ENCODE assay signal across 13 mouse cellular contexts in genomic region chr13:52528786-52529185, GRCm38 (mm10). TPM values are rescaled to one million over a fixed set of nuclear protein-coding genes. Genes with fewer than 3 reads are reported as not detected.
DNase-seq lines count a peak whose midpoint lies in the region; ATAC-seq and TF ChIP-seq lines count a peak whose summit lies in the region.
"Had no signal": no experiment of that assay in that cellular context is flagged by ENCODE, and none has a peak within 500 bp of the region (broad histone marks: within the 10 kb centered on the region; RNA-seq: fewer than 3 reads in every experiment).

No protein-coding gene starts in this region.

- 0 out of 2 replicates have a peak overlapping the region, but pooled peaks have one; percentile 4 for H3K9ac ChIP-seq in heart, embryonic 14.5 days (ENCODE audit: low read length)
- H3K9ac ChIP-seq in forebrain, postnatal 0 days: peak overlapping the region; percentile 37
- H3K9ac ChIP-seq in kidney, embryonic 15.5 days: no peak overlapping the region

- no peaks in the 10 kb centered on the region for H3K36me3 ChIP-seq in heart, embryonic 14.5 days (ENCODE audit: control insufficient read depth, insufficient read depth, low read length)
- no peaks in the 10 kb centered on the region for H3K36me3 ChIP-seq in heart, embryonic 10.5 days
- H3K36me3 ChIP-seq in forebrain, postnatal 0 days (ENCODE audit: insufficient read depth): no peaks in the 10 kb centered on the region
- H3K36me3 ChIP-seq in kidney, embryonic 15.5 days: no peaks in the 10 kb centered on the region

- H3K27ac ChIP-seq in heart, embryonic 14.5 days (replicated peaks in 1 of 2; ENCODE audit: control insufficient read depth in 1 of 2, insufficient read depth in 1 of 2, low read depth in 2 of 2, low read length in 2 of 2): no peak overlapping the region
- no peak overlapping the region for H3K27ac ChIP-seq in heart, embryonic 10.5 days
- peak overlapping the region; percentile 29; the same call in 1 of the 2 replicates for H3K27ac ChIP-seq in forebrain, postnatal 0 days (ENCODE audit: low read depth, low read length)
- no peak overlapping the region for H3K27ac ChIP-seq in kidney, embryonic 15.5 days

- whole genome bisulfite sequencing in heart, embryonic 14.5 days: 49% methylated on average over 9 of the region's 9 CpGs
- WGBS in heart, embryonic 10.5 days: 62% methylated on average over 9 of the region's 9 CpGs
- WGBS in forebrain, postnatal 0 days: 61% methylated on average over 9 of the region's 9 CpGs
- WGBS in kidney, embryonic 15.5 days: 63% methylated on average over 9 of the region's 9 CpGs

- H3K4me3 ChIP-seq in heart, embryonic 14.5 days (ENCODE audit: control insufficient read depth in 1 of 2, insufficient read depth in 1 of 2, low read depth in 1 of 2, low read length in 2 of 2): 0 out of 4 replicates have a peak overlapping the region, but pooled peaks of 1 of the 2 experiments have one; percentile 10
- H3K4me3 ChIP-seq in heart, embryonic 10.5 days: no peak overlapping the region
- peak overlapping the region; percentile 62 for H3K4me3 ChIP-seq in forebrain, postnatal 0 days (ENCODE audit: low read depth, low read length)
- no peak overlapping the region for H3K4me3 ChIP-seq in kidney, embryonic 15.5 days (replicated peaks)
- H3K4me3 ChIP-seq: megakaryocyte, embryonic 14.5 days had no signal

- peaks cover 9% of the 10 kb centered on the region; the same call in 1 of the 2 replicates for H3K27me3 ChIP-seq in heart, embryonic 14.5 days (ENCODE audit: control insufficient read depth, insufficient read depth, low read length)
- H3K27me3 ChIP-seq in heart, embryonic 10.5 days (ENCODE audit: insufficient read depth, poor library complexity, severe bottlenecking): peaks cover 29% of the 10 kb centered on the region; the same call in 1 of the 2 replicates
- H3K27me3 ChIP-seq in forebrain, postnatal 0 days (ENCODE audit: insufficient read depth, low read length): no peaks in the 10 kb centered on the region
- H3K27me3 ChIP-seq in kidney, embryonic 15.5 days: peaks cover 32% of the 10 kb centered on the region

- TF ChIP-seq CTCF in forebrain, postnatal 0 days (IDR thresholded peaks at IDR 0.05; ENCODE audit: low read depth): no peak

- DNase-seq in heart, embryonic 10.5 days (ENCODE audit: low spot score): no peak
- peak; percentile 49 for DNase-seq in retina, postnatal 1 day
- DNase-seq in retina, embryonic 14.5 days (ENCODE audit: low spot score): no peak
- peak; percentile 25 for DNase-seq in forebrain, postnatal 0 days
- peak; percentile 48 for DNase-seq in right cerebral cortex, postnatal 25 days
- no peak for DNase-seq in urinary bladder, postnatal 25 days (ENCODE audit: low spot score)
- DNase-seq: embryo, embryonic 11 days; thymus, postnatal 4 days had no signal

- H3K9me3 ChIP-seq in heart, embryonic 14.5 days (ENCODE audit: control insufficient read depth, low read length): no peaks in the 10 kb centered on the region
- H3K9me3 ChIP-seq in heart, embryonic 10.5 days: no peaks in the 10 kb centered on the region
- no peaks in the 10 kb centered on the region for H3K9me3 ChIP-seq in forebrain, postnatal 0 days (ENCODE audit: low read length)
- no peaks in the 10 kb centered on the region for H3K9me3 ChIP-seq in kidney, embryonic 15.5 days (replicated peaks)

- H3K4me2 ChIP-seq in heart, embryonic 14.5 days (ENCODE audit: low read length): peak overlapping the region; percentile 29; the same call in 1 of the 2 replicates
- H3K4me2 ChIP-seq in forebrain, postnatal 0 days (ENCODE audit: low read depth): peak overlapping the region; percentile 80
- H3K4me2 ChIP-seq in kidney, embryonic 15.5 days: no peak overlapping the region
- H3K4me2 ChIP-seq: liver, embryonic 11.5 days had no signal

- peaks cover 9 to 24% of the 10 kb centered on the region in 2 experiments; a peak in 3 of 4 replicates for H3K4me1 ChIP-seq in heart, embryonic 14.5 days (ENCODE audit: control insufficient read depth in 2 of 2, insufficient read depth in 2 of 2, low read length in 2 of 2)
- peaks cover 18% of the 10 kb centered on the region for H3K4me1 ChIP-seq in heart, embryonic 10.5 days
- H3K4me1 ChIP-seq in forebrain, postnatal 0 days (ENCODE audit: insufficient read depth): no peaks in the 10 kb centered on the region
- H3K4me1 ChIP-seq in kidney, embryonic 15.5 days: peaks cover 8% of the 10 kb centered on the region

- no peak for ATAC-seq in heart, embryonic 14.5 days (ENCODE audit: insufficient number of reproducible peaks, insufficient read depth, low FRiP score, low read depth)
- ATAC-seq in forebrain, postnatal 0 days: no peak
- no peak for ATAC-seq in kidney, embryonic 15.5 days (replicated peaks; ENCODE audit: low FRiP score)
- ATAC-seq: activated CD4-positive, CD25-positive, alpha-beta regulatory T cell, adult 4 months had no signal

RNA-seq across cellular contexts. Expression of gene Diras2, which starts 2.3 kb away (rescaled TPM):
- 0.38 and 0.72 TPM in 2 replicates for polyA plus RNA-seq in heart, embryonic 14.5 days (2014; fragmentation: Nextera tagmentation; extraction: Ambion mirVana)
- polyA plus RNA-seq in heart, embryonic 10.5 days (2016; fragmentation: Nextera tagmentation; extraction: Ambion mirVana): 1.0 and 1.1 TPM in 2 replicates
- total RNA-seq in forebrain, postnatal 0 days (2014; rRNA removed): 41.5 and 47.6 TPM in 2 replicates
- polyA plus RNA-seq in forebrain, postnatal 0 days (2015; fragmentation: Nextera tagmentation; extraction: Ambion mirVana): 4.8 and 6.3 TPM in 2 replicates
- 0.17 and 0.40 TPM in 2 replicates for polyA plus RNA-seq in kidney, embryonic 15.5 days (2015; fragmentation: Nextera tagmentation; extraction: Ambion mirVana)
- polyA plus RNA-seq: activated CD4-positive, CD25-positive, alpha-beta regulatory T cell, adult 4 months had no signal

RNA-seq across cellular contexts. Expression of gene Syk, which starts 54.2 kb away (rescaled TPM):
- polyA plus RNA-seq in heart, embryonic 14.5 days (2014; fragmentation: Nextera tagmentation; extraction: Ambion mirVana): 9.1 and 9.6 TPM in 2 replicates
- 6.7 and 9.7 TPM in 2 replicates for polyA plus RNA-seq in heart, embryonic 10.5 days (2016; fragmentation: Nextera tagmentation; extraction: Ambion mirVana)
- total RNA-seq in forebrain, postnatal 0 days (2014; rRNA removed): 2.6 and 4.5 TPM in 2 replicates
- 0.88 and 1.6 TPM in 2 replicates for polyA plus RNA-seq in forebrain, postnatal 0 days (2015; fragmentation: Nextera tagmentation; extraction: Ambion mirVana)
- 7.4 and 7.5 TPM in 2 replicates for polyA plus RNA-seq in kidney, embryonic 15.5 days (2015; fragmentation: Nextera tagmentation; extraction: Ambion mirVana)

Comparison
In these comparisons a context has a peak if more than half of its experiments do, and no peak if none do; other contexts are left out.
1. DNase-seq: peak in retina, postnatal 1 day (single experiment), forebrain, postnatal 0 days (single experiment) and right cerebral cortex, postnatal 25 days (single experiment); none in heart, embryonic 10.5 days (single experiment), retina, embryonic 14.5 days (single experiment) and urinary bladder, postnatal 25 days (single experiment).